Mouse (Mus musculus) duodenum, adult 2 months (tissue): Measurements from ENCODE around the gene Cfap57. TPM values are rescaled to one million over a fixed set of nuclear protein-coding genes. Genes with fewer than 3 reads are reported as not detected.

Experiments
- polyA plus RNA-seq: library from polyadenylated mRNA; depleted of rRNA; stranded (reverse); fragments of >200 nt; gene quantifications from 2 replicates; pipeline ENCODE4 v1.2.3, GENCODE M21; 2012; ENCODE audit warnings: low replicate concordance; rRNA removed

Gene Cfap57
- 0.09 TPM in 1 of 2 replicates, not detected in the other for polyA plus RNA-seq

GRCm38 (mm10) chr4:118620279-118620966, at the start of gene Cfap57, which contains the start of gene Ebna1bp2:
Cfap57 (minus strand) TSS chr4:118620777.
Ebna1bp2 (plus strand) TSS chr4:118620799.

GRCm38 (mm10) chr4:118658652-118659051, 38.1 kb upstream of the Cfap57 start, which contains the start of gene Olfr62:
Olfr62 (plus strand) TSS chr4:118658952.

GRCm38 (mm10) chr4:118543592-118544260, 76.9 kb downstream of the Cfap57 start, which contains the start of gene Tmem125:
Tmem125 (minus strand) TSS chr4:118544044.

GRCm38 (mm10) chr4:118526408-118527334, 93.9 kb downstream of the Cfap57 start, which contains the start of gene 2610528J11Rik:
2610528J11Rik (plus strand) TSS chr4:118526999.

Other genes with a start within 250 kb of the Cfap57 start
- 29.0 and 35.2 TPM in 2 replicates for gene Szt2, start 211.5 kb downstream of the Cfap57 start, polyA plus RNA-seq
- gene Med8, start 211.4 kb downstream of the Cfap57 start, polyA plus RNA-seq = 13.4 and 14.1 TPM in 2 replicates
- gene Elovl1, start 192.7 kb downstream of the Cfap57 start, polyA plus RNA-seq = 190 and 291 TPM in 2 replicates
- 30.1 and 32.3 TPM in 2 replicates for gene Cdc20, start 183.4 kb downstream of the Cfap57 start, polyA plus RNA-seq
- 0.09 TPM in 1 of 2 replicates, not detected in the other for gene Mpl, start 163.3 kb downstream of the Cfap57 start, polyA plus RNA-seq
- 11.4 and 13.4 TPM in 2 replicates for gene Tie1, start 130.7 kb downstream of the Cfap57 start, polyA plus RNA-seq
- gene 2610528J11Rik, start 93.8 kb downstream of the Cfap57 start, polyA plus RNA-seq = 123 and 172 TPM in 2 replicates
- 39.9 and 58.3 TPM in 2 replicates for gene Tmem125, start 76.7 kb downstream of the Cfap57 start, polyA plus RNA-seq
- gene Ebna1bp2, start within 50 bp of the Cfap57 start, polyA plus RNA-seq = 5.3 and 6.0 TPM in 2 replicates
- not detected in 2 replicates for gene Olfr62, start 38.2 kb upstream of the Cfap57 start, polyA plus RNA-seq
- gene Olfr1342, start 72.0 kb upstream of the Cfap57 start, polyA plus RNA-seq = not detected in 2 replicates
- gene Olfr1341, start 82.7 kb upstream of the Cfap57 start, polyA plus RNA-seq = not detected in 2 replicates
- gene Olfr1340, start 99.4 kb upstream of the Cfap57 start, polyA plus RNA-seq = not detected in 2 replicates
- not detected in 2 replicates for gene Olfr1339, start 111.4 kb upstream of the Cfap57 start, polyA plus RNA-seq
- gene Olfr1338, start 138.0 kb upstream of the Cfap57 start, polyA plus RNA-seq = not detected in 2 replicates
- not detected in 2 replicates for gene Olfr1337, start 161.8 kb upstream of the Cfap57 start, polyA plus RNA-seq
- not detected in 2 replicates for gene Olfr1335, start 189.2 kb upstream of the Cfap57 start, polyA plus RNA-seq
- gene Olfr1333, start 215.5 kb upstream of the Cfap57 start, polyA plus RNA-seq = not detected in 2 replicates
- gene Olfr1331, start 243.9 kb upstream of the Cfap57 start, polyA plus RNA-seq = not detected in 2 replicates